Mouse (Mus musculus) hindbrain, embryonic 16.5 days (tissue): ENCODE measurements at regions not wholly inside any gene's neighbourhood (a gene's known extent, or its start where the extent isn't known, plus 50 kb on each side); places are given as distances from the start of the nearest gene placed in this dataset.
A peak's percentile ranks its signal among the peaks of the same experiment; 100 is the strongest.

Experiments used
- ATAC-seq: fragments of 200-750 bp; cut with Nextera tagmentation; 2 replicates; pipeline ENCODE4 v1.8.0; 2017; ENCODE audit warnings: moderate TSS enrichment, moderate library complexity
- H3K27ac ChIP-seq: fragments of 300-500 bp; sonication (generic); 2 replicates; pipeline ENCODE4 v1.5.1; 2014; ENCODE audit warnings: low read depth, mild to moderate bottlenecking, control low read depth, low read length, moderate library complexity
- H3K27me3 ChIP-seq: fragments of 300-500 bp; sonication (generic); replicated peaks from 2 replicates; pipeline ENCODE4 v1.6.1; 2014; ENCODE audit warnings: low read length; ENCODE audit not compliant: control insufficient read depth, insufficient read depth
- H3K36me3 ChIP-seq: fragments of 300-500 bp; sonication (generic); 2 replicates; pipeline ENCODE4 v1.6.1; 2014; ENCODE audit warnings: mild to moderate bottlenecking, low read length, moderate library complexity, mixed read lengths; ENCODE audit not compliant: control insufficient read depth, insufficient read depth
- H3K4me1 ChIP-seq: fragments of 300-500 bp; sonication (generic); 2 replicates; pipeline ENCODE4 v1.6.1; 2014; ENCODE audit warnings: low read depth, low read length; ENCODE audit not compliant: control insufficient read depth, insufficient read depth
- H3K4me2 ChIP-seq: fragments of 300-500 bp; sonication (generic); 2 replicates; pipeline ENCODE4 v1.6.1; 2014; ENCODE audit warnings: mild to moderate bottlenecking, low read length, control low read depth, moderate library complexity
- H3K4me3 ChIP-seq: fragments of 300-500 bp; sonication (generic); 2 replicates; pipeline ENCODE4 v1.5.1; 2014; ENCODE audit warnings: mild to moderate bottlenecking, low read length, control low read depth, moderate library complexity
- H3K9ac ChIP-seq: fragments of 300-500 bp; sonication (generic); 2 replicates; pipeline ENCODE4 v1.6.1; 2014; ENCODE audit warnings: low read depth, mild to moderate bottlenecking, control low read depth, low read length, moderate library complexity
- H3K9me3 ChIP-seq: fragments of 300-500 bp; sonication (generic); 2 replicates; pipeline ENCODE4 v1.6.1; 2014; ENCODE audit warnings: mild to moderate bottlenecking, low read length, moderate library complexity; ENCODE audit not compliant: control insufficient read depth
- WGBS: fragments of 180-500 bp; shearing (Covaris S2); extraction: QIAGEN DNeasy Blood & Tissue Kit; methylation state at CpG from one replicate; pipeline ENCODE4 v1.1.7; 2014; 5-methylcytosine and 5-hydroxymethylcytosine counted together

DNA sequence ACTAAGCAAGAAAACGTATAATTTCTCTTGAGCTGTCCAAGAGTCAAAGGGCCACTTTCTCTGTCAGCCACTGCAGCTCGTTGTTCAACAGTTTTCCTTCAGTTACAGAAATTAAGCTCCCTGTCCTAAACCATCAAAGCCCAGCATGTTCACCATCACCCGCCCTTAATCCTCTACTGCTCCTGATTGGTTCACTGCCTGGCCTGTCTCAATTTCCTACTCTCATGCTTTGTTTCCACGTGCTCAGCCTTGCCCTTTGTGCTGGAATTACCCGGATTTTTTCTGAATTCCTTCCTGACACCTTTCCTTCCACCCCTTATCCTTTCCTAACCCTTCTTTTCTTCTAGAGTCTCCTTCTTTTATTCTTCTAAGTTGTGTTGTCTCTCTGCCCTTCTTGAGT is 92.4 kb downstream of the Fasl start:
- Histone ChIP-seq H3K9ac (no peak overlapping the region), H3K4me3 (no peak overlapping the region), H3K4me2 (no peak overlapping the region), H3K27ac (no peak overlapping the region), H3K9me3 (no peaks in the 10 kb centered on the region), H3K4me1 (no peaks in the 10 kb centered on the region), H3K27me3 (no peaks in the 10 kb centered on the region), H3K36me3 (no peaks in the 10 kb centered on the region)
- no peak for ATAC-seq
- WGBS, result 50% methylated on average over 5 of the region's 5 CpGs

DNA sequence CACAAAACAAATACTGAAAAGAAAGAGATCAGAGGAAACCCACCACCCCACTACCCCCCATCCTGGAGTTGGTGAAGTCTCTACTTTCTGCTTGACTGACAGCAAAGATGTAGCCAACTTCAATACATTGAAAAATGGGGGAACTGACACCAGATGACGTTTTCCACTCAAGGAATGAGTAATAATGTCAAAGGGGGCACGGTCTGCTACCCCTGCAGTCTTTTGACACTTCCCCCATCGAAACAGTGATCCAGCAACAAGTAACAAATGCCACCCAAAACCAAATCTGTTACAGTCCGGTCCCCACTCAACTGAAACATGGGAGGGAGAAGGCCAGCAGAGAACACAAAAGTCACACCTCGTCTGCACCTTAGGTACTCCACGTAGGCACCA is 94.5 kb downstream of the Fasl start:
- Histone ChIP-seq H3K9me3 (no peaks in the 10 kb centered on the region), H3K4me3 (no peak overlapping the region), H3K27me3 (no peaks in the 10 kb centered on the region), H3K4me2 (no peak overlapping the region), H3K27ac (no peak overlapping the region), H3K9ac (no peak overlapping the region), H3K36me3 (no peaks in the 10 kb centered on the region), H3K4me1 (no peaks in the 10 kb centered on the region)
- ATAC-seq, result no peak
- WGBS, result 70% methylated on average over 6 of the region's 6 CpGs

- no peaks in the 10 kb centered on the region for H3K9me3 ChIP-seq
- no peak overlapping the region for H3K27ac ChIP-seq
- H3K27me3 ChIP-seq, result no peaks in the 10 kb centered on the region
- WGBS, result 84% methylated on average over 14 of the region's 14 CpGs
- H3K9ac ChIP-seq, result no peak overlapping the region
- no peaks in the 10 kb centered on the region for H3K4me1 ChIP-seq
- no peaks in the 10 kb centered on the region for H3K36me3 ChIP-seq
- H3K4me2 ChIP-seq, result no peak overlapping the region
- H3K4me3 ChIP-seq, result no peak overlapping the region
- ATAC-seq, result no peak
Measured at GRCm38 (mm10) chr1:161692836-161693767, 95.2 kb downstream of the Fasl start.

GRCm38 (mm10) chr1:161688946-161689345 is 99.3 kb downstream of the Fasl start:
- Histone ChIP-seq H3K27me3 (no peaks in the 10 kb centered on the region), H3K4me1 (no peaks in the 10 kb centered on the region), H3K9me3 (no peaks in the 10 kb centered on the region), H3K4me3 (no peak overlapping the region), H3K27ac (no peak overlapping the region), H3K9ac (no peak overlapping the region), H3K36me3 (no peaks in the 10 kb centered on the region), H3K4me2 (no peak overlapping the region)
- 22% methylated on average over 3 of the region's 3 CpGs for WGBS
- peak; percentile 48 for ATAC-seq

DNA sequence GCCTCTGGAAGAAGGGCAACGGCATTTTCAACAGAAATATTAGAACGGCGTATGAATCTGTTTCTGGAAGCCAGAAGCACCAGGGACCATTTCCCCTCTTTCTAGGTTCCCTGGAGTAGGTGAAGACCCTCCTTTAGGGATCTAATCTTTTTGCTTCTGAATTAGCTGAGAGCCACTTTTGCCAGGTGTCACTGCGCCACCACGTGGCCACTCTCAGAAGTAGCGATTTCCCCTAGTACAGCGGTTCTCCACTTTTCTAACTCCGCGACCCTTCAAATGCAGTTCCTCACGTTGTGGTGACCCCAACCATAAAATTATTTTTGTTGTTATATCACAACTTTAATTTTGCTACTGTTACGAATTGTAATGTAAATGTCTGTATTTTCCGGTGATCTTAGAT is 100.7 kb downstream of the Fasl start:
- Histone ChIP-seq H3K4me3 (no peak overlapping the region), H3K4me1 (no peaks in the 10 kb centered on the region), H3K9me3 (no peaks in the 10 kb centered on the region), H3K4me2 (peak overlapping the region; percentile 30; the same call in 1 of the 2 replicates), H3K27ac (no peak overlapping the region), H3K27me3 (no peaks in the 10 kb centered on the region), H3K9ac (no peak overlapping the region), H3K36me3 (no peaks in the 10 kb centered on the region)
- WGBS, result 27% methylated on average over 12 of the region's 12 CpGs
- peak; percentile 71; the same call in 1 of the 2 replicates for ATAC-seq

- Histone ChIP-seq H3K27ac (no peak overlapping the region), H3K9me3 (no peaks in the 10 kb centered on the region), H3K36me3 (no peaks in the 10 kb centered on the region), H3K4me1 (no peaks in the 10 kb centered on the region), H3K9ac (no peak overlapping the region), H3K4me3 (no peak overlapping the region), H3K27me3 (no peaks in the 10 kb centered on the region), H3K4me2 (no peak overlapping the region)
- 87% methylated on average over 6 of the region's 6 CpGs for WGBS
- no peak for ATAC-seq
Measured at GRCm38 (mm10) chr1:161680558-161680957, 107.7 kb downstream of the Fasl start.

- no peak overlapping the region for H3K27ac ChIP-seq
- no peaks in the 10 kb centered on the region for H3K27me3 ChIP-seq
- H3K4me2 ChIP-seq, result no peak overlapping the region
- no peaks in the 10 kb centered on the region for H3K4me1 ChIP-seq
- H3K4me3 ChIP-seq, result no peak overlapping the region
- 90% methylated on average over 5 of the region's 5 CpGs for WGBS
- H3K9me3 ChIP-seq, result no peaks in the 10 kb centered on the region
- no peaks in the 10 kb centered on the region for H3K36me3 ChIP-seq
- no peak for ATAC-seq
- H3K9ac ChIP-seq, result no peak overlapping the region
Measured at GRCm38 (mm10) chr1:161670937-161671336, 117.4 kb downstream of the Fasl start.

GRCm38 (mm10) chr1:161664321-161664720 is 124.0 kb downstream of the Fasl start:
- no peak overlapping the region for H3K4me2 ChIP-seq
- no peak overlapping the region for H3K27ac ChIP-seq
- H3K4me1 ChIP-seq, result no peaks in the 10 kb centered on the region
- H3K9me3 ChIP-seq, result no peaks in the 10 kb centered on the region
- H3K36me3 ChIP-seq, result no peaks in the 10 kb centered on the region
- H3K9ac ChIP-seq, result no peak overlapping the region
- H3K27me3 ChIP-seq, result no peaks in the 10 kb centered on the region
- 69% methylated on average over 3 of the region's 3 CpGs for WGBS
- ATAC-seq, result no peak
- no peak overlapping the region for H3K4me3 ChIP-seq

DNA sequence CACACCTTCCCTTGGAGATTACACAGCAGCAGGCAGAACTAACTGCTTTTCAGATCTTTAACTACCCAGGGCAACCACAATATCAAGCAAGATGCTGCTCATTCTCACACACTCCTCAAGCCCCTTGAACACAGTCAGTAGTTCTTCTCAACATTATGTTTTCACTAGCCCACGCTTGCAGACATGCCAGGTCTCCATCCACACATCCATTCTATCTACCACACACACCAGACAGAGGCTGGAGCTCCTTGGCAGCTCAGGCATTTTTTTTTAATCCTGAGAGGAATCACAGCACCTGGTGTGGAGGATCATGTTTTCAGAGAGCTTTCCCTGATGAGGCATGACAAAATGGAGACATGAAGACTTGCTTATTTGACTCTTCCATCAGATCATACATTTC is 124.9 kb downstream of the Fasl start:
- no peaks in the 10 kb centered on the region for H3K27me3 ChIP-seq
- no peak for ATAC-seq
- WGBS, result 87% methylated on average over 1 of the region's 1 CpGs
- H3K4me2 ChIP-seq, result no peak overlapping the region
- H3K9ac ChIP-seq, result no peak overlapping the region
- H3K9me3 ChIP-seq, result peaks cover 3% of the 10 kb centered on the region; the same call in 1 of the 2 replicates
- no peak overlapping the region for H3K4me3 ChIP-seq
- no peak overlapping the region for H3K27ac ChIP-seq
- H3K4me1 ChIP-seq, result no peaks in the 10 kb centered on the region
- H3K36me3 ChIP-seq, result no peaks in the 10 kb centered on the region
